Mouse (Mus musculus) C2C12 (cell line): ENCODE data around the gene Fam174b.

Source experiments
- CEBPB ChIP-seq: IDR thresholded peaks from one replicate; pipeline ENCODE4 v1.6.1; 2011; ENCODE audit warnings: low read depth, mild to moderate bottlenecking, control low read depth, moderate library complexity
- CTCF ChIP-seq: IDR thresholded peaks from one replicate; pipeline ENCODE4 v1.5.1; 2011; ENCODE audit not compliant: control insufficient read depth, insufficient read depth, insufficient read length
- MAX ChIP-seq: IDR thresholded peaks from one replicate; pipeline ENCODE4 v1.6.1; 2011; ENCODE audit warnings: mild to moderate bottlenecking, control low read depth
- USF1 ChIP-seq: IDR thresholded peaks from one replicate; pipeline ENCODE4 v1.6.1; 2011; ENCODE audit warnings: low read depth, mild to moderate bottlenecking, control low read depth, moderate library complexity

DNA sequence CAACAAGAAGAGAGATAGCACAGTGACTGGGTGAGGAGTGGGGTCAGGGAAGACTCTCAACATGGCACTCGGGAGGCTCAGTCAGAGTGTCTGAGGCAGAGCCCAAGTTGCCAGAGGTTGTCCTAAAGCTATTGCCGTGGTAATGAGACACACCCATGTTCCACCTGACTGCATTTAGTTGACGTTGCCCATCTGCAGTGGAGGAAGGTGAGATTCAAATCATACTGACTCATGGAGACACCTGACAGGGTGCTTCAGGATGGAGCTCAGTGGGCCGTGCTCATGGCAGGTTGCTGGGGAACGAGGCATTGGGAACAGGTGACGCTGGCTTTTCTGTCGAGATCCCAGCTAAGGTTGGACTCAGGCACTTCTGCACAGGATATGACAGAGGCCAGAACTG lies 9.9 kb downstream of the Fam174b start:
- TF ChIP-seq CTCF (no peak), MAX (no peak), USF1 (no peak), CEBPB (no peak)
